Mouse (Mus musculus) cerebellum, postnatal 14 days (tissue): Measurements from ENCODE around the gene Csnk2b.
"Not testable (repeated sequence)": the region's sequence is repeated elsewhere in the genome, so short reads cannot be mapped to it uniquely, and the experiment has no call there.

Source experiments
- DNase-seq, 2 experiments: peaks; one replicate each; pipeline ENCODE4 v3.0.0; 2021; ENCODE audit warnings: mixed read lengths in 2 of 2

The Csnk2b gene

GRCm38 (mm10) chr17:35152121-35152520, 30.3 kb upstream of the Csnk2b start:
- DNase-seq: no peak

GRCm38 (mm10) chr17:35147922-35148639, 26.2 kb upstream of the Csnk2b start:
- no peak for DNase-seq

- DNase-seq: no peak
Observed at GRCm38 (mm10) chr17:35147348-35147747, 25.5 kb upstream of the Csnk2b start.

- DNase-seq: no peak
Observed at GRCm38 (mm10) chr17:35146139-35146538, 24.3 kb upstream of the Csnk2b start.

GRCm38 (mm10) chr17:35141971-35142370, 20.1 kb upstream of the Csnk2b start:
- DNase-seq: no peak

- DNase-seq: no peak
Observed at GRCm38 (mm10) chr17:35140490-35140996, 18.7 kb upstream of the Csnk2b start.

- no peak for DNase-seq
Observed at GRCm38 (mm10) chr17:35139269-35139668, 17.4 kb upstream of the Csnk2b start.

- no peak for DNase-seq
Observed at GRCm38 (mm10) chr17:35135591-35136320, 13.9 kb upstream of the Csnk2b start.

- DNase-seq: peak; percentile 97 to 98
Observed at GRCm38 (mm10) chr17:35134801-35135590, 13.1 kb upstream of the Csnk2b start, which contains the start of gene Bag6. TSS of gene Bag6 (plus strand) at chr17:35135178.

- DNase-seq: no peak
Observed at GRCm38 (mm10) chr17:35133517-35133916, 11.7 kb upstream of the Csnk2b start.

GRCm38 (mm10) chr17:35132174-35132560, 10.3 kb upstream of the Csnk2b start:
- no peak for DNase-seq

GRCm38 (mm10) chr17:35131500-35132173, 9.8 kb upstream of the Csnk2b start, which contains the start of gene Apom:
TSS of gene Apom (minus strand) at chr17:35132050.
- no peak for DNase-seq

GRCm38 (mm10) chr17:35131038-35131437, 9.2 kb upstream of the Csnk2b start:
- no peak for DNase-seq

GRCm38 (mm10) chr17:35128996-35129395, 7.1 kb upstream of the Csnk2b start:
- DNase-seq: no peak

- no peak for DNase-seq
Observed at GRCm38 (mm10) chr17:35127017-35127416, 5.2 kb upstream of the Csnk2b start.

- peak; percentile 72 to 79 for DNase-seq
Observed at GRCm38 (mm10) chr17:35126206-35126611, 4.4 kb upstream of the Csnk2b start, which contains the start of gene D17H6S53E. TSS of gene D17H6S53E (plus strand) at chr17:35126373.

GRCm38 (mm10) chr17:35125578-35125977, 3.7 kb upstream of the Csnk2b start:
- no peak for DNase-seq

- DNase-seq: no peak
Observed at GRCm38 (mm10) chr17:35125081-35125480, 3.2 kb upstream of the Csnk2b start.

- not testable (repeated sequence) for DNase-seq
Observed at GRCm38 (mm10) chr17:35124261-35124896, 2.5 kb upstream of the Csnk2b start.

GRCm38 (mm10) chr17:35123287-35123686, 1.4 kb upstream of the Csnk2b start:
- not testable (repeated sequence) for DNase-seq

- peak; percentile 99 for DNase-seq
Observed at GRCm38 (mm10) chr17:35121143-35121799, 582 bp downstream of the Csnk2b start, which contains the start of gene Gpank1. TSS of gene Gpank1 (plus strand) at chr17:35121455.
